Mouse (Mus musculus): Measurements from ENCODE around the gene Micu1. TPM values are rescaled to one million over a fixed set of nuclear protein-coding genes. Genes with fewer than 3 reads are reported as not detected.
"Not testable (repeated sequence)": the region's sequence is repeated elsewhere in the genome, so short reads cannot be mapped to it uniquely, and the experiment has no call there.

The Micu1 gene
- total RNA-seq, 2 experiments from 2014 or later = 30.8 to 34.7 TPM

GRCm38 (mm10) chr10:59860684-59861083 lies 158.4 kb downstream of the Micu1 start:
- DNase-seq = no peak

DNA sequence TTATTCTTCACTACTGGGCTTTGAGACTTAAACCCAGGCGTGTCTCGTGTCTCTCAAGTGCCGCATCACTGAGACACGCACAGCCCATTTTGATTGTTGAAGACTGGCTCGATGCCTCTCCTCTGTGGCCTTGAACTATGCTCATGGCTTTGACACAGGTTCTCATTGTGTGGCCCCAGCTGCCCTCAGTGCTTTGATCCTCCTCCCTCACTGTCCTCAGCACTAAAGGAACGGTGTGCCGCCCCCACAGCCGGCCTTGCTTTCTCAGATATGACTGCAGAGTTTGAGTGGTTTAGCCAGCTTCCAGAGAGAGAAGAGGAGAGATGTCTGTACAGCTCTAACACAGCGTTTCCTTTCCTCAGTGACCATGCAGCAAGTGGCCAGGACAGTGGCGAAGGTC lies 158.9 kb downstream of the Micu1 start:
- DNase-seq = no peak

DNA sequence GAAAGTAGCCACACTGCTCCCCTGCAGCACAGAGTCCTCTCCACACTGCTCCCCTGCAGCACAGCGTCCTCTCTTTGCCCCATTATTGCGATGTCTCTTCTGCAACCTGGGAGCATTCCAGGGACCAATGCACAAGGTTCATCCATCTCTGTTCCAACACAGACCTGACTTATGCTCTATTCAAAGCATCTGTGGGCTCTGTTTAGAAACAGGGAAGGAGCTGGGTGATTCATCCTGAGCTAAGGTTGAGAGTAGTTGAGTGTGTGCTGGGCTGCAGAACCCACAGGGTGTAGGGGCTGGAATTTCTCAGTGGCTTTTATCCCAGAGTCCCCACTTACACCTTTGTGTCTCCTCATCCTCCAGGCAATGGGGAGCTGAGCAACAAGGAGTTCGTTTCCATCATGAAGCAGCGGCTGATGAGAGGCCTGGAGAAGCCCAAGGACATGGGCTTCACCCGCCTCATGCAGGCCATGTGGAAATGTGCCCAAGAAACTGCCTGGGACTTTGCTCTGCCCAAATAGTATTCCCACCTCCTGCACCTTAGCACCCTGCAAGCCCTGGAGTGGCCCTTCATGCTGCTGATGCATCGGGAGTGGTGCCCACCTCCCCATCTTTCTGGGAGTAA lies 160.7 kb downstream of the Micu1 start:
- no peak for DNase-seq

- no peak for DNase-seq
These were observed 161.3 kb downstream of the Micu1 start for GRCm38 (mm10) chr10:59863620-59864019.

- DNase-seq = no peak
These were observed 162.1 kb downstream of the Micu1 start for GRCm38 (mm10) chr10:59864232-59864875.

DNA sequence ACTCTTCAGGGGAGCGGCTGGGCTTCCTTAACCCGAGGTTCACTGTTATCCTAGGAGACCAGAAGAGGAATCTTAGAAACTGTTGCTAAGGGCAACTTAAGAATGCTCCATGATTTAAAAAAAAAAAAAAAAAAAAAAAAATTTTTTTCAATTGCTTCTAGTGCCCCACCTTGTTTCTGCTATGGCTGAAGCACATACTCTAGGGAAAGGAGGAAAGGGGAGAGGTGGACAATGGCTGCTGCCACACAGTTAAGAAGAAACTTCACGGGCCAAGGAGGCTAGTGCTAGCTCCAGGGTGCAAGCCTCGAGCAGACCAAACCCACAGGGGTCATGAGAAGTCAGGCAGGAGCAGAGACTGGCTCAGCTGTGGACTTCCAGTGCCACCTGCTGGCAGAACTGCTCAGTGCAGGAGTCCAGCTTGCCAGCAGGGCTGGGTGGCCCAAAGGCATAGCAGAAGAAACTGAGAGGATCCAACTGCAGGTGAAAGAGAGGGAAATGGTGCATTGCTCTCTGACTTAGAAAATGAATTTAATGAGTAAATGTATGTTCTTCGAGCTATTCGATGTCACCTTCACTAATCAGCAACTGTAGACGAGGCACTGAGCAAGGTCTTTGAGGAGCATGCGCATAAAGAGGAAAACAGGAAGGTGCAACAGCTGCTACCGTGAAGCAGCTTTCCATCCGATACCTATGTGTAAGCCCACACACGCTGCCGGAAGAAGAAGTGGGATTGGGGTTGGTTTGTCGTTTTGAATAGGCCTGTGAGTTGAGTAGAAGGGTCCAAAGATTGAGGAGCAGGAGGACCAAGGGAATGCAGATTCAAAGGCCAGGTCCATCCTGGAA lies 162.8 kb downstream of the Micu1 start:
- DNase-seq = peak; percentile 94

DNA sequence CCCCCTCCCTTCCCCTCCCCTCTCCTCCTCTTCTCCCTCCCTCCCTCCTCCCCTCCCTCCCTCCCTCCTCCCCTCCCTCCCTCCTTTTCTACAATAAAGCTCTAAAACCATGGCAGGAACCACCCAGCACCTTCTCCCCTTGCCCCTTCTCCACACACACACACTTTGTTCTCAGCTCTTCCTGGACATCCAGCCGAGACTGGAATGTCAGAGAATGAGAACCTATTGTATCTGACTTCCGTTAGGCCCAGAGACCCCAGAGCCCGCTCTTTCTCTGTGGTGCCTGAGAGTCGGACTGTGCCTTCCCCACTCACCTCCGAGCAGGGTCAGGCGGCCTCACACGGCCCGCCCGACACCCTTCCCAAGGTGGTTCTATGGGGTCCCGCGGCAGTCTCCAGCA lies 166.0 kb downstream of the Micu1 start:
- no peak for DNase-seq

DNA sequence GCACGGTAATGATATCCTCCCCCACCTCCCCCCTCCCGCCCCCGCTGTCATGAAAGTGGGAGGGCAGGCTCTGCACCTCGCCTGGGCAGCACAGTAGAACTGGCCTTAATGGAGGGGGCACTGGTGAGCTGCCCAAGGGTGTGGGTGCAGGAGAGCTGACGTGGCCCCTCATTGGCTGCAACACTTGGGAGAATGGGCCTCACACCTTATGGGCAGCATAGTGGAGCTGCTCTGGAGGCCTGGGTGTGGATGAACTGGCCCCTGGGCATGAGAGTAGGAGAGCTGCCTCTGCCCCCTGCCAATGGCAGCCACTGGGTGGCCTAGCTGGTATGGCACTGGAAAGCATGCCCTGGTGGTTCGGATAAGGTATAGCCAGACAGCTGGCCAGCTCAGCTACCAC lies 167.8 kb downstream of the Micu1 start:
- DNase-seq = no peak

GRCm38 (mm10) chr10:59872651-59873050 lies 170.4 kb downstream of the Micu1 start:
- DNase-seq = not testable (repeated sequence)

DNA sequence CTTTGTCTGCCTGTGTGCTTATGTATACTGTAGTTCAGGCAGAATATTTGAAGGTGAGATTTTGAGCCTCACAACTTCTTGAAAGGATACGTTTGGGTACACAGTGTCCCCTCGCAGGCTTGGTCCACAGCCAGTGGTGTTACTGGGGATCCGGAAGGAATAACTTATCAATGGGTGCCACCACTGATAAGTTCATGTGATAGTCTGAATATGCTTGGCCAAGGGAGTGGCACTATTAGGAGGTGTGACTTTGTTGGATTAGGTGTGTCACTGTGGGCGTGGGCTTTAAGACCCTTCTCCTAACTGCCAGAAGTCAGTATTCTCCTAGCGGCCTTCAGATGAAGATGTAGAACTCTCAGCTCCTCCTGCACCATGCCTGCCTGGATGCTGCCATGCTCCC lies 170.9 kb downstream of the Micu1 start:
- no peak for DNase-seq

- no peak for DNase-seq
These were observed 171.3 kb downstream of the Micu1 start for GRCm38 (mm10) chr10:59873613-59874012.

GRCm38 (mm10) chr10:59875396-59875795 lies 173.1 kb downstream of the Micu1 start:
- DNase-seq = no peak

DNA sequence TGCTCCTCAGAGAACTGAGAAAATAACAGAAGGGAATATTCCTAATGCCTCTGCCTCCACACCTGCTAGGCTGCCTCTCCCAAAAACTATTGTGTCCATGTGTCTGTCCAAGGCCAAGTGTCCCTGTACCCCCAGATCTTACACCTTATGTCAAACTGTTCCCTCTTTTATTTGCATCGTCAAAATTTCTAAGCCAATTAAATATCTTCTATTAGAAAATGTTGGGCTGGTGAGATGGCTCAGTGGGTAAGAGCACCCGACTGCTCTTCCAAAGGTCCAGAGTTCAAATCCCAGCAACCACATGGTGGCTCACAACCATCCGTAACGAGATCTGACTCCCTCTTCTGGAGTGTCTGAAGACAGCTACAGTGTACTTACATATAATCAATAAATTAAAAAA lies 174.4 kb downstream of the Micu1 start:
- DNase-seq = not testable (repeated sequence)

- no peak for DNase-seq
These were observed 175.3 kb downstream of the Micu1 start for GRCm38 (mm10) chr10:59877421-59878117.

- no peak for DNase-seq
These were observed 176.5 kb downstream of the Micu1 start for GRCm38 (mm10) chr10:59878823-59879222.

GRCm38 (mm10) chr10:59879255-59880028 lies 177.2 kb downstream of the Micu1 start, which contains the start of gene Dnajb12:
Dnajb12 (plus strand) TSS chr10:59879556.
- peak; percentile 94 for DNase-seq

DNA sequence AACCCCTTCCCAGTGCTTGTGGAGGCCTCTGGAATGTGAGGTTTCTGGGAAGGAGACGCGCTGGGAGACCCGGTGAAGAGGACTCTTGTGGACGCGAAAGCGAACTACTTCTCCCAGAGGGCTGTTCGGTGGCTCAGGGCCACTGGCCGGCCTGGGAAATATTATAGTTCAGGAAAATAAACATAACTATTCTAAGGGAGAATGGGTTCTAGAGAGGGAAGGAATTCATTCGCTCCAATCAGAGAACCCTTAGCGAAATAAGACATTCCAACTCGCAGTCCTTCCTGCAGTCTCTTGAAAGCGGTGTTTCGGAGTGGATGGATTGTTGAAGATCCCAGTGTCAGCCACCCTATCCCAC lies 177.7 kb downstream of the Micu1 start:
- DNase-seq = no peak

GRCm38 (mm10) chr10:59880837-59881236 lies 178.6 kb downstream of the Micu1 start:
- no peak for DNase-seq

GRCm38 (mm10) chr10:59884327-59885173 lies 182.3 kb downstream of the Micu1 start:
- no peak for DNase-seq

DNA sequence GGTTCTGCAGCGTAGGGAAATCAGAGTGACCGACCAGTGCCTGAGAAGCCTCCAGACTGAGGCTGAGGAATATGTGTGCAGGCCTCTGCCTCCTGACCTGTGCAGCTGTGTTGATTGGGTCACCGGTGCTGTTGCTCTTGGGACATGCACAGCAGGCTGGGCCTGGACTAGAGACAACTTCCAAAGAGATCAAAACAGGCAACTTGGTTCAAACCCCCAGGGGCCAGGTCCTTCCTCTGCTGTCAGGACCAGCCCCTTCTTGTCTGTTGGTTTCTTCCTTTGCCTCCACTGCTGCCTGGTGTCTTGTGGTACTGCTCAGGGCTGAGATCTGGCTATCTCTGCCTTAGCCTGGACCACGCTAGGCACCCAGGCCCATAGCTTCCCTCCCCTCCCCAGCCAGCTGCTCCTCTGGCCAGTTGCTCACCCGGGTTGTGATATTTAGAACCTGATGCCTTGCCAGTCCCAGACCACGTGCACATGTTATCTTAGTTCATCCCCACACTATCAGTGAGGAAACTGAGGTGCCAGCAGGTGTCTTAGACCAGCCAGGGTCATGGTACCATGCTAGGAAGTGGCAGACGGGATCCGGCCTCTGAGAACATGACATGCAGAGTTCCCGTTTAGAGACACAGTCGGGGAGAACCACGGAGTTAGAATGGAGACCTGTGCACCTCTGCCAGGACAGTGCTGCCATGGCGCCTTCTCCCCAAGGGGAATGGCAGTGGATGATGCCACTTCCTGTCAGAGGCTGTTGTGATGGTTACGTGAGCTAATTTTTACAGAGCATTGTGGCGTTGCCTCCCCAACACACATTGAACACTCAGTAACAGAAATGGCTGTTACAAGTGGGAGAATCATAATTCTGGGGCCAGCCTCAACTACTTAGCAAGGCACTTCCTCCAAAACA lies 183.2 kb downstream of the Micu1 start:
- no peak for DNase-seq

Measured in heart, postnatal 4 days (tissue).